Mouse (Mus musculus): Measurements from ENCODE around the gene Tmem178. TPM values are rescaled to one million over a fixed set of nuclear protein-coding genes. Genes with fewer than 3 reads are reported as not detected.

Gene Tmem178
- polyA plus RNA-seq, 1 experiment, result 46.6 TPM

DNA sequence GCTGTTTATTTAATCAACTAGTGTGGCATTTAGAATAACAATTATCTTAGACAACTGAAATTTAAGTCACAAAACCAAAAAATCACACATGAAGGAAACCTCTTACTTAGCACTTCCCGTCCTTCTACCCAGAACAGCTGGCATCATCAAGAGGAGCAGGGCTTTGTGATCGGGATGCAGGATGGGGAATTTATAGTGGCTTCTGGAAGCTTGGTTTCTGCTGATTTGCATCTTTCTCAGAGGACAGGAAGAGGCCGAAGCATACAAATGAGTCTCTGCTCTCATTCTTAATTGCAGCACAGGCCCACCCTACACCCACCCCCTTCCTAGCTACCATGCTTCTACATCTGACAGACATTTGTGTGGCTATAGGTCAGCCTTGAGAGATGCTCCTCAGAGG lies 99.9 kb downstream of the Tmem178 start:
- no peak for DNase-seq (ENCODE audit: extremely low spot score in 1 of 2, low spot score in 1 of 2)

DNA sequence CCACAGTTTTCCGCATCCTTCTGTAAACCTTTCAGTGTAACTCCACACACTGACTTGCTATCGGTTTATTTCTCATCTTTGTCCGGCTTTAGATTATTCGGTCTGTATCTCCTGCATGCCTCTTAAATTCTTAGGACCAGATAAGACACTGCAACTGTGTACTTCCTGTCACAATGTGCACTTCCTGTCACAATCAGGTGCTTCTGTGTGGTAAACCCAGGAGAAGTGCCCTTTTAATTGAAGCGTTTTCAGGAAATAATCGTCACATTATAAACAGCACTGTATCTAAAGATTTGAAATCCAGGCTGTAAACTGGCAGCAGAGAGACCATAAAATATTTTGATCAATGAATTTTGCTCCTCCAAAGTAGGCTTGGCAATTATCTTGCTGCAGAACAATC lies 100.7 kb downstream of the Tmem178 start:
- DNase-seq (ENCODE audit: extremely low spot score in 1 of 2, low spot score in 1 of 2), result no peak

DNA sequence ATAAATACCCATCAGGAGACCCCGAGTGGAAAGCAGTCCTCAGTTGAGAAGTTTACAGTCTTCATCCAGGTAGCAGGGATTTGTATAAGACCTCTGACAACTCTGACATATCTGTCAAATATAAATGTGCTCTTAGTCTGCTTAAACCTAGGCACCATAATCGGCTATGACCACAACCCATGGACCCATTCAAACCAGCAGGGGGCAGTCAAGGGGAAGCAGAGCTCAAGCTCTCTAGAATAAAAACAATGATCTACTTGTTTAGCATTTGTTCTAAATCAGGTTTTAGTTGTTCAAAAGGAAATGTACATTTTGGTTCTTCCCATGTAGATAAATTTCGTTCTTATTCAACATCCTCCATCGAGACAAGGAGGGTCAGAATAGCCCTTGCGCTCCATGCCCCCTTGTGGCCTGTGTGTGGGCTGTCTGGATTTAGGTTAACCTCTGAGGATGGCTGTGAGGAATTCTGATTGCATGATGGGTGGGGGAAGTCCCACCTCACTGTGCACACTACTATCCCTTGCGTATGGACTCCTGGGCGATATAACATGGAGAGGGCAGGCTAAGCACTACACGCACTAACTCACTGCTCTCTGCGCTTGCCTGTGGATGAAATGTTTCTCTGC lies 101.2 kb downstream of the Tmem178 start:
- peak in 1 of 2 experiments; percentile 76 for DNase-seq (ENCODE audit: extremely low spot score in 1 of 2, low spot score in 1 of 2)

DNA sequence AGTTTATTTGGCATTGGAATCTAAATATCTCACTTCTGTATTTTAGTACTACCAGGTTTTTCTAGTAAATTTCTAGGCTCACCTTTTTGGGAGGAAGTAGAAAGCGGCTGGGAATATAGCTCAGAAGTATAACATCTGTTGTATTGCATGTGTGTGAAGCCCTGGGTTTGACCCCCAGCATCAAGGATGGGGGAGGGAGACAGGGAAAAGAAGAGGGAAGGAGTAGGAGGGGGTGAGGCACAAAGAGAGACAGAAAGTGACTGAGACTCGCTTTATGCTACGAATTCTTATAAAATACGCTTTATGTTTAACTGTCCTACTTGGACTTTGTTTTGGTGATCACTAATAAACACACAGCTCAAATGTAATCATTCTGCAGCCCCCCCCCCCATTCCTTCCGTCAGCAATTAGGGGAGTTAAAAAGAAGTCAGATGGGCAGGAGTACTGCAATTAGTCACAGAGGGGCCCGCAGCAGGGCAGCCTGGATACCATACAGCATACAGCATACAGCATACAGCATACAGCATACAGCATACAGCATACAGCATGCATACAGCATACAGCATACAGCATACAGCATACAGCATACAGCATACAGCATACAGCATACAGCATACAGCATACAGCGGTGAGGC lies 103.6 kb downstream of the Tmem178 start:
- DNase-seq (ENCODE audit: extremely low spot score in 1 of 2, low spot score in 1 of 2), result no peak

Other genes with a start within 250 kb of the Tmem178 start
- 39.9 and 41.4 TPM in 2 replicates for gene Map4k3, start 216.1 kb upstream of the Tmem178 start, polyA plus RNA-seq (2012; rRNA removed)
- 4.6 and 5.6 TPM in 2 replicates for gene Thumpd2, start 120.5 kb downstream of the Tmem178 start, polyA plus RNA-seq (2012; rRNA removed)

Data from frontal cortex, adult 2 months (tissue).